Mouse (Mus musculus) midbrain, embryonic 16.5 days (tissue): ENCODE measurements around the gene Zfp947. TPM values are rescaled to one million over a fixed set of nuclear protein-coding genes. Genes with fewer than 3 reads are reported as not detected.
A peak's percentile ranks its signal among the peaks of the same experiment; 100 is the strongest.
"Not testable (repeated sequence)": the region's sequence is repeated elsewhere in the genome, so short reads cannot be mapped to it uniquely, and the experiment has no call there.

ENCODE experiments used
- ATAC-seq: fragments of 200-750 bp; cut with Nextera tagmentation; 2 replicates; pipeline ENCODE4 v1.8.0; 2017; ENCODE audit warnings: moderate TSS enrichment
- H3K27ac ChIP-seq: fragments of 300-500 bp; sonication (generic); 2 replicates; pipeline ENCODE4 v1.5.1; 2014; ENCODE audit warnings: mild to moderate bottlenecking, low read length, mixed read lengths
- H3K27me3 ChIP-seq: fragments of 300-500 bp; sonication (generic); 2 replicates; pipeline ENCODE4 v1.6.1; 2014; ENCODE audit warnings: low read depth, low read length, mixed read lengths; ENCODE audit not compliant: control insufficient read depth, insufficient read depth
- H3K36me3 ChIP-seq: fragments of 300-500 bp; sonication (generic); 2 replicates; pipeline ENCODE4 v1.6.1; 2014; ENCODE audit warnings: mild to moderate bottlenecking, low read length, moderate library complexity, mixed read lengths; ENCODE audit not compliant: control insufficient read depth, insufficient read depth
- H3K4me1 ChIP-seq: fragments of 300-500 bp; sonication (generic); 2 replicates; pipeline ENCODE4 v1.6.1; 2014; ENCODE audit warnings: mild to moderate bottlenecking, low read length, mixed read lengths; ENCODE audit not compliant: control insufficient read depth, insufficient read depth
- H3K4me2 ChIP-seq: fragments of 300-500 bp; sonication (generic); 2 replicates; pipeline ENCODE4 v1.6.1; 2014; ENCODE audit warnings: mild to moderate bottlenecking, low read length, mixed read lengths
- H3K4me3 ChIP-seq: fragments of 300-500 bp; sonication (generic); 2 replicates; pipeline ENCODE4 v1.5.1; 2014; ENCODE audit warnings: low read depth, mild to moderate bottlenecking, low read length, moderate library complexity, mixed read lengths
- H3K9ac ChIP-seq: fragments of 300-500 bp; sonication (generic); 2 replicates; pipeline ENCODE4 v1.6.1; 2014; ENCODE audit warnings: low read depth, low read length, mixed read lengths
- H3K9me3 ChIP-seq: fragments of 300-500 bp; sonication (generic); replicated peaks from 2 replicates; pipeline ENCODE4 v1.6.1; 2014; ENCODE audit warnings: mild to moderate bottlenecking, low read length, mixed read lengths; ENCODE audit not compliant: control insufficient read depth, poor library complexity, severe bottlenecking
- WGBS: fragments of 180-500 bp; shearing (Covaris S2); extraction: QIAGEN DNeasy Blood & Tissue Kit; methylation state at CpG from one replicate; pipeline ENCODE4 v1.1.7; 2014; 5-methylcytosine and 5-hydroxymethylcytosine counted together
- polyA plus RNA-seq: library from polyadenylated mRNA; unstranded; fragments of >200 nt; fragmentation: Nextera tagmentation; extraction: Ambion mirVana; gene quantifications from 2 replicates; pipeline ENCODE4 v1.2.1, GENCODE M21; 2015

Zfp947 gene
- polyA plus RNA-seq: 2.2 and 2.6 TPM in 2 replicates

GRCm38 (mm10) chr17:22165722-22166294, at the start of gene Zfp947:
Gene Zfp947 (minus strand): TSS chr17:22166190.
- WGBS: 0% methylated on average over 16 of the region's 16 CpGs
- H3K9me3 ChIP-seq, H3K36me3 ChIP-seq, H3K27me3 ChIP-seq, H3K4me1 ChIP-seq: not testable (repeated sequence)
- H3K4me2 ChIP-seq: peak within 1 kb of the TSS; percentile 64
- peak within 1 kb of the TSS; percentile 73 for H3K9ac ChIP-seq
- H3K4me3 ChIP-seq: peak within 1 kb of the TSS; percentile 57
- peak; percentile 95 for ATAC-seq
- peak within 1 kb of the TSS; percentile 64 for H3K27ac ChIP-seq

DNA sequence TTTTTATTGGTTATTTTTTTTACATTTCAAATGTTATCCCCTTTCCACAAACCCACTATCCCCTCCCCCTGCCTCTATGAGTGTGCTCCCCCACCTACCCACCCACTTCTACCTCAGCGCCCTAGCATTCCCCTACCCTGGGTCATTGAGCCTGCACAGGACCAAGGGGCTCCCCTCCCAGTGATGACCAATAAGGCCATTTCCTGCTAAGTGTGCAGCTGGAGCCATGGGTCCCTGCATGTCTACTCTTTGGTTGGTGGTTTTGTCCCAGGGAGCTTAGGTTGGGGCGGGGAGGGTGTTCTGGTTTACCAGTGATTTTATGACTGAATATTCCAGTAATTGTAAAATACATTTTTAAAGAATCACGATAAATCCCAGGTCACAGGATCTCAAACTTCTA, 686 bp downstream of the Zfp947 start:
- H3K9me3 ChIP-seq, H3K27me3 ChIP-seq, H3K36me3 ChIP-seq, H3K4me1 ChIP-seq: not testable (repeated sequence)
- 2% methylated on average over 3 of the region's 3 CpGs for WGBS
- peak overlapping the region; percentile 57 for H3K4me3 ChIP-seq
- H3K27ac ChIP-seq: peak overlapping the region; percentile 64; the same call in 1 of the 2 replicates
- ATAC-seq: peak; percentile 82
- H3K9ac ChIP-seq: peak overlapping the region; percentile 73
- H3K4me2 ChIP-seq: peak overlapping the region; percentile 64

GRCm38 (mm10) chr17:22153951-22154350, 12.0 kb downstream of the Zfp947 start:
- H3K9ac ChIP-seq, H3K4me1 ChIP-seq, H3K36me3 ChIP-seq, H3K4me3 ChIP-seq, H3K27ac ChIP-seq, H3K27me3 ChIP-seq, H3K9me3 ChIP-seq, ATAC-seq, H3K4me2 ChIP-seq: not testable (repeated sequence)
- WGBS: 82% methylated on average over 2 of the region's 4 CpGs

DNA sequence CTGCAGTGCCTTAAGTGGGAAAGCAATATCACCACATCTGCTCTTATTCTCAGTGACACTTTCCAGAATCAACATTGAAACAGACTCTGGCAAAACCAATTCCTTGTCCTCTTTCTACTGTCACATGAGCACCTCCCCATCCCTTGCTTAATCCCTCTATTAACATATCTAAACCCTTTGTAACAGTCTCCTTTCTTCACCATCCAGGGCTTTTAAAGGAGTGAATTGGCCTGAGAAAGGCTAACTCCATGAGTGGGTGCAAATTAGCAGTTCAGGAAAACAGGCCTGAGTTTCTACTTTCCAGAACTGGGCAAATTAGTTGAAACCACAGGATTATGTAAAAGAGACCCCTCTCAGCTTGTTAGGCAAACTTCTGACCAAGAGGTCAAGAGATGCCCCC, 47.2 kb downstream of the Zfp947 start:
- H3K4me2 ChIP-seq: no peak overlapping the region
- no peaks in the 10 kb centered on the region for H3K36me3 ChIP-seq
- H3K27me3 ChIP-seq: no peaks in the 10 kb centered on the region
- H3K27ac ChIP-seq: no peak overlapping the region
- 0 out of 2 replicates have a peak, but pooled peaks cover 4% of the 10 kb centered on the region for H3K9me3 ChIP-seq
- H3K4me3 ChIP-seq: no peak overlapping the region
- H3K9ac ChIP-seq: no peak overlapping the region
- no peak for ATAC-seq
- no peaks in the 10 kb centered on the region for H3K4me1 ChIP-seq

Other genes starting within 250 kb of the Zfp947 start
- gene Zfp942, start 203.7 kb downstream of the Zfp947 start, polyA plus RNA-seq: 21.4 and 22.9 TPM in 2 replicates
- 19.5 and 20.0 TPM in 2 replicates for gene Zfp943, start 203.6 kb downstream of the Zfp947 start, polyA plus RNA-seq
- 3.8 and 3.9 TPM in 2 replicates for gene Zfp994, start 59.4 kb upstream of the Zfp947 start, polyA plus RNA-seq
- gene CT030661.1, start 148.6 kb upstream of the Zfp947 start, polyA plus RNA-seq: 12.6 and 13.3 TPM in 2 replicates
- 14.0 and 14.9 TPM in 2 replicates for gene Zfp944, start 195.2 kb upstream of the Zfp947 start, polyA plus RNA-seq
- 10.7 and 11.9 TPM in 2 replicates for gene Zfp758, start 195.3 kb upstream of the Zfp947 start, polyA plus RNA-seq